Mouse (Mus musculus): ENCODE measurements around the gene Neurl3.

Neurl3 gene

DNA sequence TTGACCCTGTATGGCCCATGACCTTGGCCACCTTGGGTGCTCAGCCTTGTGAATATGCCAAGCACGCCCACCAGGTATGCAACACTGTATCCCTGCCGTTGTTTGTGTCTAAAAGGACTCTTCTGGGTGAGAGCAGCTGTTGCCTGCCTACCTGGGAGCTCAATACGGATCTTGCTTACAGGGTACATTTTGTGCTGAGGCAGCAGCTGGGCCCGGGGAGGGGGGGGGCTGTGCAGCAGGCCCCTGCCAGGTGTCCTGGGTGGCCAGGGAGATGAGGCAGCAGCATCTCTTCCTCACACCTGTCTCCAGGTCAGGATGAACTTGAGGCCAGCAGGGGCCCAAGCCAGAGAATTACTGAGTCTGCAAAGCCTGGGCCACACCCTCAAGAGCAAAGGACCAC is 23.6 kb upstream of the Neurl3 start:
- DNase-seq (ENCODE audit: low spot score in 2 of 2), result no peak

GRCm38 (mm10) chr1:36296466-36297149 is 22.1 kb upstream of the Neurl3 start:
- no peak for DNase-seq (ENCODE audit: low spot score in 2 of 2)

DNA sequence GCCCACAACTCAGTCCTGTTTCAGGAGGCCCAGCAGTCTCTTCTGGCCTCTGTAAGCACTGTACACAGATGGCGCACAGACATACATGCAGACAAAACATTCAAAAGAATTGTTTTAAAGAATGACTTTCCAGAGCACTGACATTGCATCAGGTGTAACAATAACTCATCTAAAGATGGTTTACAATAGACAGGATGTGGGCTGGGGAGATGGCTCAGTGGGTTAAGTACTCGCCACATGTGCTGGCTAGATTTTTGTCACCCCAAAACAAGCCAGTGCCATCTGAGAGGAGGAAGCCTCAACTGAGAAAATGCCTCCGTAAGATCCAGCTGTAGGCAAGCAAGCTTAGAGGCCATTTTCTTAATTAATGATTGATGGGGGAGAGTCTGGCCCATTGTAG is 19.9 kb upstream of the Neurl3 start:
- no peak for DNase-seq (ENCODE audit: low spot score in 2 of 2)

GRCm38 (mm10) chr1:36293470-36293869 is 19.0 kb upstream of the Neurl3 start:
- DNase-seq (ENCODE audit: low spot score in 2 of 2), result no peak

GRCm38 (mm10) chr1:36281849-36282248 is 7.4 kb upstream of the Neurl3 start:
- DNase-seq (ENCODE audit: low spot score in 2 of 2), result peak in 1 of 2 experiments; percentile 53

DNA sequence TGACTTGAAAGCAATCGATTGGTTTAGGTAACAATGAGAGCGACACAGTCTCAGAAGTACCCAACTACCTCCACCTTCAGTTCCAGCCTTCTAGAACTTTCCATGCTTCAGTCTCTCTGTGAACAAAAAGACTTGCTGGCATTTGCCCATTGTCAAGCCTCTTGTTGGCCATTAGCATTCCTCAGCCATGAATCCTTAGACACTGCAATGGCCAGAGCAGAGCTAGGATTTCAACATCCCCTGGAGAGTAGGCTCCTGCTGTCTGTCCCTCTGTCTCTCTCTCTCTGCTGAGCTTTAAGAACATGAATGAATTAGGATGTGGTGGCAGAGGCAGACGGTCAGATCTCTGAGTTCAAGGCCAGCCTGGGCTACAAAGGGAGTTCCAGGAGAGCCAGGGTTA is 6.5 kb upstream of the Neurl3 start:
- no peak for DNase-seq (ENCODE audit: low spot score in 2 of 2)

- peak; percentile 81 to 93 for DNase-seq (ENCODE audit: low spot score in 2 of 2)
These were observed 4.7 kb upstream of the Neurl3 start for GRCm38 (mm10) chr1:36279202-36279601.

GRCm38 (mm10) chr1:36277267-36278060 is 3.0 kb upstream of the Neurl3 start:
- DNase-seq (ENCODE audit: low spot score in 2 of 2), result peak; percentile 84 to 88

DNA sequence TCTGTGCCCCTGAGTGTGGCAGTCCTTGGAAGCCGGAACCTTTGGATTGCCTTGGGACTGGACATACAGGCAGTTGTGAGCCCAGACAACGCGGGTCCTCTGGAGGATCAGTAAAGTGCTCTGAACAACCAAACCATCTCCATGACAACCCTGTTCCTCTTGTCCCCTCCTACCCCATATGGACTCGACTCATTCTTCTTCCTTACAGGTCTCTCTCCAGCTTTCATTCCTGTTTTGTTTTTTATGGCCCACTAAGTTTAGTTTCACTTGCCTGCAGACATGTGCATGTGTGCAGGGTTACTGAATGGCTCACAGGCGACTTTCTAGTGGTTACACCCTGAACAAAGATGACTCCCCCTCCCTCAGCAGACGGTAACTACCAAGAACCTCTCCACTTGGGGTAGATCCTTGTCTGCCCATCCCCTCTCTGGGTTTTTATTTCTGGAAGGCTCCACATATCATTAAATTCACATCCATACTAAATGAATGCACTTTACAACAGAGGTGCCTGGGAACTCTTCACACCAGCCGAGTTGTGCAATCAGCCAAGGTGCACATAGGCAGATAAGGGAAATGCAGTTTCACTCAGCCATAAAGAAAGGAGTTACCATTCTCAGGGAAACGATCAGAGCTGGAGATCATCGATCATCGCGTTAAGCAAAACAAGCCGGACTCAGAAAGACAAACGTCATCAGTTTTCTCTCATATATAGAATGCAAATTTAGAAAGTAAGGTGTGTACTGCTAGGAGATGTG is 1.3 kb upstream of the Neurl3 start:
- no peak for DNase-seq (ENCODE audit: low spot score in 2 of 2)

DNA sequence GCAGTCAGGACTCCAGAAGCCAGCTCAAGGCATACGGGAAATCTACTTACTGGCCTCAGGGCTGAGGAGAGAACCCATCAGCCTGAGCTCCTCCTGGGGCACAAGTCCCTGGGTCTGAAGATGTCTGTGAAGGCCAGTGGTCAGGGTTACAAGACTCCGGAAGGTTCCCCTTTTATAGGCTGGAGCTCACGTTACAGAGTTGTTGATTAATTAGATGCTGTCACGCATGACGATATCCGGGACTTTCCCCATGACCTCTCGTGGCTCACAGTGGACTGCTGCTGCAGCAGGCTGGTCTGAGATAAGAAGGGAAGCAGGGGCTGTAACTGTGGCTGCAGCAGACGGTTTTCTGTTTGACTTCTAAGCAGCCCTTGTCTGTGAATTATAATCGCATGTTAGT is 1.2 kb downstream of the Neurl3 start:
- DNase-seq (ENCODE audit: low spot score in 2 of 2), result peak in 1 of 2 experiments; percentile 65

DNA sequence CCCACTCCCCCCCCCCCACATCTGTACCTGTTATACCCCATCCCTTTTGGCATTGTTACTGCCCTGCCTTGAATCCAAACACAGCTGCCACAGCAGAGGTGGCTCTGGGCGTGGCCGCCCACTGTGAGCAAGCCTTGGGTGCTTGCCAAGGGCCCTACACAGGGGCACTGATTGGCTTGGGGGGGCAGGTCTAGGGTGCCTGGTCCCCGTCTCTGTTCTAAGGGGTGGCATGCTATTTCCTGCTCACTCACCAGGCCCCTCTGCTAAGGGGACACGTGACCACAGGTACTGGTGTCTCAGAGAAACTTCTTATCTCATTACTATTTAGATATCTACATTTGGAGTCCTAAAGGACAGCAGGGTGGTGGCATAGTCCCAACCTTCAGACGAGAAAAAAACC is 1.9 kb downstream of the Neurl3 start:
- peak in 1 of 2 experiments; percentile 75 for DNase-seq (ENCODE audit: low spot score in 2 of 2)

DNA sequence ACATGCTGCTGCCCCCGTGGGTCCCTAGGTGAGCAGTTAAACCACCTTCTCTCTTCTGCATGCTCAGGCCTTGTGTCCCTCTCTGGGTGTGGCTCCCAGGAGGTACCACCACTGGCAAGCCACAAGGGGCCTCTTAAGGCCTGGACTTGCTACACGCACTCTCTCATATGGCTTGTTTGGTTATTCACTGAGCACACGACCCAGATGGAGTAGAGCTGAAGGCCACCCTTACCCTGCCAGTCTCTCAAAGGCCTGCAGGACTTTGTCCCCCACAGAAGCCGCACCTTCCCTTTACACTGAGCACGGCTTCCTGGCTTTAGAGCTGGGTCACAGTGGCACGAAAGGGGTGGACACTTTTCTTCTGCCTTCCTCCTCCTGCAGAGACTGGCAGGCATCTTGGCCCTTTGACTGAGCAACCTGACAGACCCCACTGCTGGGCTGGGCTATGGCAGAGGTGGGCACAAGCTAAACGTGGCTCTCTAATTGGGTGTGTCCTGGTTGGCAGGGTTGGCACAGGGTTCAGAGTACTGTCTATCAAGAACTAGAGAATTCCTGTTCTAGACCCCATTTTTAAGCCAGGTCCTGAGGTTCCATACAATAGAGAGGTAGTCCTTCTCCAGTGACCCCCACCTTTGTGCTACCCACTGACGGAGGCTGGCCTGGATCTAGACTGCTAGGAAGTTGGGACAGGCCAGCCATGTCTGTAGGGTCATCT is 2.8 kb downstream of the Neurl3 start:
- DNase-seq (ENCODE audit: low spot score in 2 of 2), result no peak

GRCm38 (mm10) chr1:36270666-36271065 is 3.8 kb downstream of the Neurl3 start:
- no peak for DNase-seq (ENCODE audit: low spot score in 2 of 2)

- DNase-seq (ENCODE audit: low spot score in 2 of 2), result no peak
These were observed 5.2 kb downstream of the Neurl3 start for GRCm38 (mm10) chr1:36269121-36269795.

- DNase-seq (ENCODE audit: low spot score in 2 of 2), result no peak
These were observed 6.9 kb downstream of the Neurl3 start for GRCm38 (mm10) chr1:36267595-36267994.

DNA sequence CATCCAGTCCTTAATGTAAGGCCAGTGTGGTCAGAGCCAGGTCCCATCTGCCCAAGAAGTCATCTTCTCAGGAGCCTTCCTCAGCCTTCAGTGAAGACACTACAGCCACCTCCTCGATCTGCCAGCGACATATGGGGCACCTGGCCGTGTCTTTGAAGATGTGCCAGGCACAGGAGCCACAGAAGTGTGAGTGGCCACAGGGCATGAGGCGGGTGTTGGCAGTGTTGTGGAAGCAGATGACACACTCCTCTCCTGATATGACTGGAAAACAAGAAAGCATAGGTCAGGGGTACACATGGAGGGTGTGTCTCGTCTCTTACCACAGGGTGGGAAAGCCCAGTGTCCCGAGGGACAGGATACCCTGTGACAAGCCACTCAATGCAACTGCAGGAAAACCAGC is 8.2 kb downstream of the Neurl3 start:
- DNase-seq (ENCODE audit: low spot score in 2 of 2), result no peak

DNA sequence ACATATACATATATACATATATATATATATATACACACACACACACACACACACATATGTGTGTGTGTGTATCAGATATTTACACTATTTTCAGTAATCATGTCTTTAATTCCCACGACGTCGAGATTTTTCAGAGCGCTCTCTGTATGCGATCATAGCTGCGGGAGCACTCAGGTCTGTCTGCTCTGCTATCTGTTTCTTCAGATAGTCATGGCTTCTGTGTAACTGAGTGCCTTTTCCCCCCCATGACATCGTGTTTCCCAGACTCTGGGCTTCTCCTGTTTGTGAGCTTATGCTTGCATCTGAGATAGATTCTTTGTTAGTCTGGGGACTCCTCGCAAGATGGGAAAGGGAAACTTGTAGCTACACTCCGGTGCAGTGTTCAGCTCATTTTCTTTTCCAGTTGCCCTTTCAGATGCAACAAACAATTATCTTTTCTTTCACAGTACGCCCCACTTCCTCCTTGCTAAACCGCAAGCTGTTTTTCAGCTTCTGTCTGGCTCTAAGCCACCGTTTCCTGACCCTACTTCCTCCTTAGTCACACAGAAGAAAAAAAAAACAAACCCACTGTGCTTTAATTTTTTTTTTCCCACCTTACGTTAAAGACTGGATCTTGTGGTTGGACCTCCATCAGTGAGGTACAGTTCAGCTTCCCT is 10.5 kb downstream of the Neurl3 start:
- peak in 1 of 2 experiments; percentile 71 for DNase-seq (ENCODE audit: low spot score in 2 of 2)

DNA sequence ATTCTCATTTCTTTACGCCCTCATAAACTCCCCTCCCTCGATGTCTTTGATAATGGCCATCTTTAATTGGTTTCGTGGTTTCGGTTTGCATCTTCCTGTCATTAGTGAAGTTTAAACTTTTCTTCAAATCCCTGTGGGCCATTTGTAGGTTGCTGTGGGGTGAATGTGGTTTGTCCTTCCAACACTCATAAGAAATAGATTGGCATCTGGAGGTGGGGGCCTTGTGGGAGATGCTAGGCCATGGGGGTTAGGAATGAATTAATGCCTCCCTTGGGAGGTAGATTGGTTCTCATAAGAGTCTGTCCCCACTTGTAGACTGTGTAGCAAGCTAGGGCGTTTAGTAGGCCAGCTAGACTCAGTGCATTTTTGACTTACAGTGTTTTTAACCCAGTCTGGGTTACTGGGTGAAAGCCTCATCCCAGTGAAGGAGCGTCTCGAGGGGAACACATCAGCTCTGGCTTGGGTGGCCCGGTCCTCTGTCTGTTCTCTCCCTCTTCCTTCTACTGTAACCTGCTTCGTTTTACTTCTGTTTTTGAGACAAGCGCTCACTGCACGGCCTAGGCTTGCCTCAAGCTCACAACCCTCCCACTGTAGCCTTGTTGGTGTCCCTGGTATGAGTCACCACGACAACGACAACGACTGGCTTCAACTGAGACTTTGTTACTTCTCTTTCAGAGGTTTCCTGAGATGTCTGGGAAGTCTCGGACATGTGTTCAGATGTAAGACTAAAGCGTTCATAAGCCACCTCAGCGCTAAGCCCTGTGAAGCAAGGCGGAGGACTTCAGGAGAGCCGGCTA is 12.6 kb downstream of the Neurl3 start:
- peak in 1 of 2 experiments; percentile 57 for DNase-seq (ENCODE audit: low spot score in 2 of 2)

DNA sequence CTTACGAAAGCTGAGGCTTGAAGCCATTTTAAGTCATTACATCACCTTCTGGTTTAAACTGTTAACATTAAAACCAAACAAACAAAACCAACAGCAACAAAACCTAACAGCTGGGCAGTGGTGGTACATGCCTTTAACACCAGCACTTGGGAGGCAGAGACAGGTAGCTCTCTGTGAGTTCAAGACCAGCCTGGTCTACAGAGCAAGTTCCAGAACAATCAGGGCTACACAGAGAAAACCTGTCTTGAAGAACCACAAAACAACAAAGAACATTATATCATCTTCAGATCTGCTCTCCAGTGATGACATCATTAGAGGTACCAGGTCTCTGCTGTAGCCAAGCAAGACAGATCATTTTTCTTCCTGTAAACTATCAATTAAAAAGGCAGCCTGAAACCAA is 14.1 kb downstream of the Neurl3 start:
- no peak for DNase-seq (ENCODE audit: low spot score in 2 of 2)

GRCm38 (mm10) chr1:36259281-36259680 is 15.2 kb downstream of the Neurl3 start:
- no peak for DNase-seq (ENCODE audit: low spot score in 2 of 2)
